Mouse (Mus musculus) mouse trophoblast stem cell (cell line): ENCODE data around the gene Ccnd3.

Experiments used
- in situ Hi-C, 2 experiments: fragments of 300-500 bp; cut with MseI, MboI; formaldehyde crosslinking; loops; 2 replicates in 1 of 2; 3 replicates in 1 of 2; pipeline ENCODE4 v1.15.1; 2025

Ccnd3 gene

DNA sequence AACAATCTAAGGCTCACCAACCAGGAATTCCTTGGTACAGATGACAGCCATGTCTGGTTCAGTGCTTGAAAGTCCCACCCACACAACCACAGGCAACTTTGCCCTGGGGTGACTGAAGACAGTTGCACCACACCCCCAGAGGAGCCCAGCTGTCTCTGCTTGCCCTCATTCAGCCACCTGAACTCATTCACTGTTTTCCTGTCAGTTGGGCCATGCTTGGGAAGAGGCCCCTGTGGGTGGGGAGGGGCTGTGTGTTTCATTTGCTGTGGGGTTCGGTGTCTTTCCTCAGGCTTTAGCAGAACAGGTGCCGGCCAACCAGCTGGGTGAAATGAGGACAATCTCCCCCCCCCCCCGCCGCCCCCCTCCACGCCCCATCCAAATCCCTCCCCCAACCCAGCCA, 37.2 kb downstream of the Ccnd3 start:
- in situ Hi-C loops, result no loop called here

DNA sequence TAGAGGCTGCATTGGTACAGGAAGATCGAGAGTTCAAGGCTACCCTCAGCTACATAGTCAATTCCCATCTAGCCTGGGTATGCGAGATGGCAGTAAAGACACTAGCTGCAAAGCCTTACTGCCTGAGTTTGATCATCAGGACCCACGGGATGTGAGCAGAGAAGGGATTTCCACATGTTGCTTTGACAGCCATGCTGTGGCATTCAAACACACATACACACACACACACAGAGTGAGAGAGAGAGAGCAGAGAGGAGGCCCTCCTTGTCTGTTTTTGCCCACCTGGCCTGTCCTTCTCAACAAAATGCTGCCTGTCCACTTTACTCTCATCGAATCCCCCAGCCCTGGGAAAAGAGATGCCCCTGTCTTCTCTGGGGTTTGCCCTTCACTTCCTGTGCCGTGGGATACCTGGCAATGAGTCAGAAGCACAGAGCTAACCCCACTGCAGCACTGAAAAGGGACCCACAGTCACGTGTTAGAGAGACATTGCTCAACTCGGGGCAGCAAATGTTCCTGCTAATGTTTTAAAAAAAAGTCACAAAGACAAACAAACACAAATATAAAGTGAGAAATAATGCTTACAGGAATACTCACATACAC, 38.3 kb downstream of the Ccnd3 start:
- in situ Hi-C loops, result no loop called here

DNA sequence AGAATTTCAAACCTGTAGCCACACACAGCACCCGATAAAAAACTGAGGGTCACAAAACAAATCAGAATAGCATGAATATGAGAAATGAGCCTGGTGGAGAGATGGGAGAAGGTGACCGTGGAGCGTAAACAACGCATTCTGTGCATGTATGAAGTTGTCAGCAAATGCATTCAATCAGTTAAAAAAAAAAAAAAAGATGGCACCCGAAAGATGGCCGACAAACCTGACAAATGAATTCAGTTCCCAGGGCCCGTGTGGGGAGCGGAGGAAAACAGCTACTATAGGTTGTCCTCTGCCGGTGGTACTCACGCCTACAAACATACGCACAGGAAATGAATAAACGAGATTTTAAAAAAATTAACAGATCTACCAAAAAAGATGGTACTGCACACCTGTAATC, 40.3 kb downstream of the Ccnd3 start:
- in situ Hi-C loops, result no loop called here

DNA sequence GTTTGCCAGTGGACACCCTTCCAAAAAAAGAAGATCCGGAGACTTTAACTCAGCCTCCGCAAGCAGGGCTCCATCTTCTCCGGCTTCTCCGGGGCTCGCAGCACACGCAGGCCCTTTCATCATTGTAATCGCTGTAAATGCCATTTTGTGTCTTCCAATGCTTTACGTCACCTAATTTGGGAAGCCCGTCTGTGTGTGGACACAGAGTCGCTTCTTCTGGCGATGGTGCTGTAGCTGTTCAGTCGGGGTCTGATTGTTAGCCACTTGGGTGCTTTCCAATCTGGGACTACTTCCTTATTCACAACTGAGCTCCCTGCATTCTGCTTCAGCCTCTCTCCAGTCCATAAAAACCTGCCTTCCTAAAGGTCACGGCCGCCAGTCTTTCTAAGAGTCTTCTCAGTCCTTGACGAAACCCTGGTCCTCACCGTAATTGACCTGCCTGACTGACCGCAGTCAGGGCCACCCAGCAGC, 41.0 kb downstream of the Ccnd3 start:
- in situ Hi-C loops, result no loop called here

DNA sequence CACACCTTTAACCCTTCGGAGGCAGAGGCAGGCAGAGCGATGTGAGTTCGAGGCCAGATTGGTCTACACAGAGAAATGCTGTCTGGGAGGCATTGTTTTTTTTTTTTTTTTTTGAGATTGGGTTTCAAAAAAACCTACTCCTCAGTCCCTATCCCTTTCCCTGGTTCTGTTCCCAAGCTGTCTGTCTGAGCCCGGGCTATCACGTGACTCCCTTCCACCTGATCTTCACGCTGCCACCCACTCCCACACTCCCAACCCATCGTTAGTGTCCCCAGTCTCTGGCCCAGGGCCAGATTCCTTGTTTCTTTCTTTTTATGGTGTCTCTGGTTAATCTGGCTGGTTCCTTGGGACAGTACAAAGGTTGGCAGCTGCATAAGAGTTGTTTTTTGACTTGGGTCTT, 46.2 kb downstream of the Ccnd3 start:
- in situ Hi-C loops, result no loop called here

DNA sequence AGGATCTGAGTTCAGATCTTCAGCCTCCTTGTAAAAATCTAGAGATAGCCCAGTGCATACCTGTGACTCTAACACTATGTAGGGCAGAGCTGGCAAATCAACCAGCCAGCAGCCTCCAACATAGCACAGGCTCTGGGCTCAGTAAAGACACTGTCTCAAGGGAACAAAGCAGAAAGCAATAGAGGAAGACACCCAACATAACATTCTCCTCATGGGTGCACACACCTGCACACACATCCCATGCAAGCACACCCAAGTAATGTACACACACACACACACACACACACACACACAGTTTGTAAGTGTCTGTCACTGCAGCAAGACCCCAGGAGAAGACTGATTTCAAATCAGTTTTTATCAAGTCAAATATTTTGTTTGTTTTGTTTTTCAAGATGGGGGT, 48.1 kb downstream of the Ccnd3 start:
- in situ Hi-C loops, result no loop called here

DNA sequence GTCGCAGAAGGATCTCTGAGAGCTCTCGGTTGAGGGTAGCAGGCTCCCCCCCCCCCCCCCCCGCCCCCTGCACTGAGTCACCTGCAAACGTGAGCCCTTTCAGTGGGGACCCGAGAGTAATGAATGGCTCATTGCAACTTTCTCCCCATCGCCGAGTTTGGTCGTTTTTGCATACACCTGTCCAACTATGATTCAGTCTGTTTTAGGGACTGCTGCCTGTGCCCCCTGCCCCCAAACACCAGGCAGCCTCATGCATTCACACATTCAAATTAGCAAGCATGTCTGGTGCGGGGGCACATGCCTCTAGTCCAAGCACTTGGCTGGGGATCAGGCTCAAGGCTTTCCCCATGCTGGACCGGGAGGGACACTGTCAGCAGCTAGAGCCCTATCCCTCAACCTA, 49.8 kb downstream of the Ccnd3 start:
- in situ Hi-C loops, result no loop called here

DNA sequence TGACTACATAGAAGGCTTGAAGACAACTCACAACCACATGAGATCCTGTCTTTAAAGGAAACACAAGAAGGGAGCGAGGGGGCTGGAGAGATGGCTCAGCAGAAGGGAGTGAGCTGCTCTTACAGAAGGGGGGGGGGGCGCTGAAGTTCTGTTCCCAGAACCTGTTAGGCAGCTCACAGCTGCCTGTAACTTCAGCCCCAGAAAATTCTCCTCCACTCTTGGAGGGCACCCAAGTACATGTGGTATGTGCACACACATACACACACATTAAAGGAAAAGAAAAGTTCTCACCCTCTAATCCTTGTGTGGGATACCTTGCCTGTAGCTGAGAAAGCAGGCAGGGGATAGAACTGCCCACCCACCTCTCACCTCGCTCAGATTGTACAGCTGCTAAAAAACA, 52.3 kb downstream of the Ccnd3 start:
- in situ Hi-C loops, result no loop called here

DNA sequence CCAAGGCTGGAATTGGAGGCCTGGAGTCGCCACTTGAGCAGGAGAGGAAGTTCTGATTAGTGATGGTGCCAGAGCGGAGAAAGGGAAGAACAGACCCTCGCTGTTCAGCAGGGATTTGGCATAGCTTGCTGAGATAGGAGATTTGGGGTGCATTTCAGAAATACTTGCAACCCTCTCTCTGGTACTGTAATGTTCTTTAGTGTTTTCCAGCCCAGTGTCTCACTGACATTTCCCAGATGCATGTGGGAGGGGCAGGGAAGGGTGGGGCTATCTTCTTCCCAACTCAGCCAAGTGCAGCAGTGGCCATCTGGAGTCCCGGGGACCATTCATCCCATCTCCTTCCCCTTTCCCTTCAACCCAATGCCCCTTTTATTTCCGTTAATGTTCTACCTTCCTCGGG, 54.9 kb downstream of the Ccnd3 start:
- in situ Hi-C loops, result no loop called here

DNA sequence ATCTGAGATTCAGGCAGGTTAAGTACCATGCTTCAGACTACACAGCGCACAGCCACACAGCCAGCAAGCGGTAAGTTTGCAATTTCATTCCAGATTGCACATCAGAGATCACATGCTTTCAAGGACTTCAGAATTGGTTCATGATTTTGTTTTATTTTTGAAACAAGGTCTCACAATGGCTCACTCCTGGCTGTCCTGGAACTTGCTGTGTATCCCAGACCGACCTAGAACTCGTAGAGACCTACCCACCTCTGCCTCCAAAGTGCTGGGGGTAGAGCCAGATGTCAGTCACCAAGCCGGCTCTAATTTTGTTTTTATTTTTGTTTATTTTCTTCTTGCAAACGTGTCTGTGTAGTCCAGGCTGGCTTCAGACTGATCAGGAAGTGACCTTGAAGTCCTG, 58.0 kb downstream of the Ccnd3 start:
- in situ Hi-C loops, result no loop called here

DNA sequence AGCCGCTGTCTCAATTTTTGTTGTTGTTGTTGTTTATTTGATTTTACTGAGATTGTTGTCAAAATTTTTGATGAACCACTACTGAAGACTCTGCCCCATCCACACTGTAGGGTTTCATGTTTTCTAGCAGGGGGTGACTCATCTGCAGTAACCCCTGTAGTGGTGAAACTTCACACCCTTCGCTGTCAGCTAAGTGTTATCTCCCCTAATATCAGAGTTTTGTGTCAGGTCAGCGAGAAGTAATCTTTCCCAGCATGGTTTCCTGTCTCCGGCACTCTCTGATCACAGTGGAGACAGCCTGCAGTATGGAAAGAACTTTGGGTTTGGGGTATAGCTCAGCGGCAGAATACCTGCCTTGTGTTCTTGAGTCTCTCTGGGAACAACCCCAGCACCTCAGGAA, 59.8 kb downstream of the Ccnd3 start:
- in situ Hi-C loops, result no loop called here

DNA sequence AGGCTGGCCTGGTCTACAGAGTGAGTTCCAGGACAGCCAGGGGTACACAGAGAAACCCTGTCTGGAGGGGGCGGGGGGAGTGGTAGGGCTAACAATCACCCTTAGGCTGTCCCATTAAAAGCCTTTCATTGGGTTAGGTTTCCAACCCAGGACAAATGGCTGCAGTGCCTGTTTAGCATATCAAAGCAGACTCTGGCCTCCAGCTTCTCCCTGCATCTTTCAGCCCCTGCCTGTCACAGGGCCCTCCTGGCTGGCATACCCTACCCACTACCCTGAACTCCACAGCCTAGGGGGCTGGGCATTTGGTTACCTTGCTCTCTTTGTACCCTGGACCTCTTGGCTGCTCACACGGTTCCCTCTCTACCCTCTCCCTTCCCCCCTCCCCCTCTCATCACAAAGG, 61.3 kb downstream of the Ccnd3 start:
- in situ Hi-C loops, result no loop called here

DNA sequence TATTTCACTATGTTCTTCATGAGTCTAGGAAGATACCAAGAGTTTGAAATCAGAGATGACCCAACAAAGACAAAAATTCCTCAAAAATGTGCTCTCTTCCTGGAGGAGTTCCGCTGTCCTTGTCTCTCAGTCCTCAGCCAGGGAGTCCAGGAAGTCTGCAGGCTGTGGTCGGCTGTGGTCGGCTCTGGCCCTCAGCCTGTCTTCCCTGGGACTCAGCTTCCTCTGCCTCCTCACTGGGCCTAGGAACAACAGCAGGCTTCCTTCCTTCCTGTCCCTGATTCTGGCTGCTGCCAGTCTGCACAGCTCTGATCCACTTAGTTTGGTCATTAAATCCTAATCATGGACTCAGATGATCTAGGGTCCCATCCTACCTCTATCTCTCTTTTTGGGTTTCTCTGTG, 62.4 kb downstream of the Ccnd3 start:
- in situ Hi-C loops, result no loop called here

DNA sequence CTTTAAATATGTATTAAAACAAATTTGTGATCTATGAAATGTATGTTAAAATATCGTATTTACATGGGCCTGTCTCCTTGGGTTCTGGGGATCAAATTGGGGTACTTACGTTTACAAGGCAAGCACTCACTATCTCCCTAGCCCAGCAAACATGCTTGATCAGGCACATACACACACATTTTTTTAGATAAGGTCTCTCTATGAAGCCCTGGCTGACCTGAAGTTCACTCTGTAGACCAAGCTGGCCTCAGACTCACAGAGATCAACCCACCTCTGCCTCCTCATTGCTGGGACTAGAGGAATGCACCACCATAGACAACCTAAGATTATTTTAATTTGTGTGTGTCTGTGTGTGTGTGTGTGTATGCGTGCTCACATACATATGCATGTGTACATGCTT, 63.5 kb downstream of the Ccnd3 start:
- in situ Hi-C loops, result no loop called here

DNA sequence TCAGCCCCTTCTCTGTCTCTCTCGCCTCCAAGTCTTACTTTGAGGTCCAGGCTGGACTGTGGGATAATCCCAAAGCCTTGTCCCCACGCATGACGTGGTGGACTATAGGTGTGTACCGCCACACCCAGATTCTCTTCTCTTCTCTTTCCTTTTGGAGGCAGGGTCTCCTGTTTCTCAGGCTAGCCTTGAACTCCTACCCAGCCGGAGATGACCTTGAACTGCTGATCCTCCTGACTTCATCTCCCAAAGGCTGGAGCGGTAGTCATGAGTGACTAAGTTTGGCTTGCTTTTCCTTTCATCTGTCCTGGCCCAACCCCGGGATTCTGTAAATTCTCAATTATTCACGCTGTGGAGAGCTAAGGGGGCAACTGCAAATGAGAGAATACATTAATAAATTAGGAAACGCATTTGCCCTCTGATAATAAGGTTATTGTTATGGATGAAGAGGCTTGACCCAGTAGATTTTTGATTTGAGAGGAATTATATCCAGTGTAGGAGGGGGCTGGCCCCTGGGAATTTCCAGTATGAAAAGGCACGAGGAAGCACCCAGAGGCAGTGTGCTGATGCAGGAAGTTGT, 64.2 kb downstream of the Ccnd3 start:
- in situ Hi-C loops, result no loop called here

DNA sequence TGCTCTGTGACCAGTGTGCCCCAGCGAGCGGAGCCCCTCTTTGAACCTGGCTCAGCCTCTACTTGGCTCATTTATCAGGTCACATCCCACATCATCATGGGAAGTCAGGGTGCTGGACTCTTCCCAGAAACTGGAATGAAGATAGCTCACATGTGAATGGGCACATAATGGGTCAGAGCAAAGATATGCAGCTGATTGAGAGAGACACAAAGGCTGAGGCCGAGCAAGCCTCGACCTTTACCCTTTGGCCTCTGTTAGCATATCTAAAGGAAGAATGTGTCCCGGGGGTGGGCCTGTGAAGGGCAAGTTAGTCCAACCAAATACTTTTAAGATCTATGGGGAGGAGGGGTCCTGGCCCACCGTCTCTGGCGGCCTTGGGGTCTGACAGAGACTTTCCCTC, 66.8 kb downstream of the Ccnd3 start:
- in situ Hi-C loops, result no loop called here

DNA sequence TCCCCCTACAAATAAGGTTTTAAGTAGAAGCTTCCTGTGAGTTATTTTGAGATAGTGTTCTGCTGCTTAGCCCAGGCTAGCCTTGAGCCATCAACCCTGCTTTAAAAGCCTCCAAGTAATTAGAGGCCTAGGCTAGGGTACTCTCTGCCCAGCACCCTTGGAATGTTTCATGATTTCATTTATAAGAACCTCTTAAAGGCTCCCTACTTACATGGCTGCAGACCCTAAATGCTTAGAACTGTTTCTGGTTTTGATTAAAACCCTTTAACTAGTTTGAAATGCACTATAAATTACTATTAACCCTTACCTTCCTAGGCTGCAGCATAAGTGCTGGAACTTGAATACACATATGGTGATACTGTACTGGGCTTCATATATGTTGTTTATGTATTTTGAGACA, 67.6 kb downstream of the Ccnd3 start:
- in situ Hi-C loops, result no loop called here

DNA sequence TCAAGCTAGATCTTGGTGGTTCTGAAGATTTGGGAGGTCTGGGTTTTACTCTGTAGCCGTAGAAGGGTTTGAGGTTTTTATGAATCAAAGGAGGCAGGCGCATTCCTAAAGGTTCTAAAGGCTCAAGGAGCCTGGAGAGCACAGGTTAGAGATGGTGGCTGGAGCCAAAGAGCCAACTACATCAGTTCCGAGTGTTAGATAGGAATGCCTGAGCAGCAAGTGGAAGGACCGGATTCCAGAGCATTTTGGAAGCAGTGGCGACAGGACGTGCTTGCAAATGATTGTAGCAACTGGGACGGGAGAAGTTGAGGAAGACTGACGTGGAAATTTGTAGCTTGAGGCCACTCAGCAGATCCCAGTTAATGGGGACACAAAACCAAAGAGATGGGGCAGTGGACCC, 69.2 kb downstream of the Ccnd3 start:
- in situ Hi-C loops, result no loop called here

DNA sequence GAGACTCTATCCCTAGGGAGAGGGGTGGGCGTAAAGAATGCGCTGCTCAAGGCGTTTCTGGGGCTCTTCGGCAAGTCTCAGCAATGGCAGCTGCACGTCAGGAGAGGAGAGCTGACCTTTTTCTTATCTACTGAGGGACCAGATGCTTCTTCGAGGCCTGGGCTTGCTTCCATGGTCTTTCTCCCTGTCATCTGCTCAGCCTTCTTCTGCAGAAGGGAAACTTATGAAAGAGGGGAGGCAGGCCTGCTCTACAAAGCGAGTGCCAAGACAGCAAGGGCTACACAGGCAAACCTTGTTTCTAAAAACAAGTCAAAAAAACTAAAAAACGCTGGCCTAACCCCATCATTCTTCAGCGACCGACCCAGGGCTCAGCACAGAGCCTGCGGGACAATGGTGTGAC, 70.0 kb downstream of the Ccnd3 start:
- in situ Hi-C loops, result no loop called here

DNA sequence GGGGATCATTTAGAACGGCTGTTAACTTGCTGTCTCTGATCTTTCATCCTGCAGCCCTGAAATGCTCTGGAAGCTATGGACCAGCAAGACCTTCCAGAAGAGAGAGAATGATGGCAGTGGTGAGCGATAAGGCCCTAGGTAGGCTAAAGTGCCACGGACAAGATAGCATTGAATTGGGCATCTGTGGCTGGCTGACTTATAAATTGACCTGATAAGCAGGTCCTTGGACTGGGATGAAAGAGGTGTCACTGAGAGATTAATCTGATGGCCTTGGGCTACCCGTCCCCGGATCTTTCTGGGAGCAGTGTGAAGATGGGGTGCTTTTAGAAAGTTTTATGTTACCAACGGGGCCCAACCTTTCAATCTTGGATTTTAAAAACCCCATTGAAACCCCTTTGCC, 73.8 kb downstream of the Ccnd3 start:
- in situ Hi-C loops, result no loop called here

DNA sequence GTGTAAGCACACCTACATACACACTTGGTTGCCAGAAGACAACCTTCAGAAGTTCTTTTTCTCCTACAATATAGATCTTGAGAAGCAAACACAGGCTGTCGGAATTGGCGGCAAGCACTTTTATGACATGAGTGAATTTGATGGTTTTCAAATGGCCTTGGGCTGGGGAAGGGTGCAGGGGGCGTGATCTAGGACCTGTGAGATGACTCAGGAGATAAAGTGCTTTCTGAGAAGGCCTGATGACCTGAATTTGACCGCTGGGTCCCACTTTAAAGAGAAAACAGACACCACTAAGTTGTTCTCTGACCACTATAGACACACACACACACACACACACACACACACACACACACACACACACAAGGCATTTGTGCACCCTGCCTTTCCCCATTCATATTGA, 76.1 kb downstream of the Ccnd3 start:
- in situ Hi-C loops, result no loop called here

DNA sequence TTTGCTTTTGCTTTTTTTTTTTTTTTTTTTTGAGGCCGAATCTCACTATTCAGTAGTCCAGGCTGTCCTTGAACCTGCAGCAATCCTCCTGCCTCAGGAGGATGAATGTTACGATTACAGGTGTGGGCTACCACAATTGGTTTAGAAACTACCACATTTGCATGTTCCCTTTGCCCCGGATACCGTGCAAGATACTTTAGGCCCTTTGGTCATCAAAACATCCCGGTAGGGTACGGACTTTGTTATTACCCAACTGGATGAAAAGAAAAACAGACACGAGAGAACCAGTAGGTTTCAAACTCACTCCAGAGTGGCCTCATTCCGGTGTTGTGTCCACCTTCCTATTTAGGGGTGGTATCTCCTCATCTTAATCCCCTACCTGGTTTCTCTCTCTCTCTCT, 83.7 kb downstream of the Ccnd3 start:
- in situ Hi-C loops, result no loop called here

DNA sequence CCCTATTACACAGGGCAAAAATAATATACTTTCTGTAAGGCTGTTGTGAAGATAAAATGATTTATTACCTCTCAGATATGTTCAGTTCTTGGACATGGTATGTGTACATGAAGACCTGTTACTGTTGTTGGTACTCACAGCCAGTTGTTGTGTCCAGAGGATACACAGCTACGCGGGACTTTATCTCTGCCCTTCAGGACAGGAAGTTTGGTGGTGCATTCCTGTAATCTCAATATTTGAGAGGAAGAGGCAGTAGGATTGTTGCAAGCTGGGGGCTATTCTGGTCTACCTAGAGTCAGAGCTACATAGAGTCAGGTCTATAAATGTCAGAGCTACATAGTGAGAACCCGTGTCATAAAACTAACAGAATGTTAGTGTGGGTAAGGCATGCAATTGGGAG, 86.2 kb downstream of the Ccnd3 start:
- in situ Hi-C loops, result no loop called here

DNA sequence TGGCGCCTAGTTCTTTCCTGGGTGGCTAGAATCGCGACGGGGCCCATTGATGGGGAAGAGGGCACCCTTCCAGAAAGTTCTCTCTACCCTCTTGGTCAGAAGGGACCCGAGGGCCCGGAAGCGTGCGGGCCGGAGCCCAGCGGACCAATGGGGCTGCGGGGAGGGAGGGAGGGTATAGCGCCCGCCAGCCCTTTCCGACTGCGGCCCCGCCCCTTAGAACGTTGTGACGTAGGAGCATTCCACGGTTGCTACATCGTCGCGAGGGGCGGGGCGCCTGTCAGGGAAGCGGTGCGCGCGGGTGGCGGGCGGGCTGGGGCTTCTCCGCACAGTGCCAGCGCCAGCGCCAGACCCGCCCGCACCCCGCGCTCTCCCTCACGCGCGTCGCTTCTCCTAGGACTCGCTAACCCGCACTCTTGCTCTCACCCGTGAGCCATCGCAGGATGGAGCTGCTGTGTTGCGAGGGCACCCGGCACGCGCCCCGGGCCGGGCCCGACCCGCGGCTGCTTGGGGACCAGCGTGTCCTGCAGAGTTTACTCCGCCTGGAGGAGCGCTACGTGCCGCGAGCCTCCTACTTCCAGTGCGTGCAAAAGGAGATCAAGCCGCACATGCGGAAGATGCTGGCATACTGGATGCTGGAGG, 88.5 kb downstream of the Ccnd3 start:
- in situ Hi-C loops, result no loop called here
